Mouse (Mus musculus): ENCODE measurements around the gene Vti1a. TPM values are rescaled to one million over a fixed set of nuclear protein-coding genes. Genes with fewer than 3 reads are reported as not detected.
A peak's percentile ranks its signal among the peaks of the same experiment; 100 is the strongest.

Vti1a gene
- polyA plus RNA-seq, 1 experiment from 2014 or later, result 26.1 TPM

GRCm38 (mm10) chr19:55319521-55319920, 3.4 kb downstream of the Vti1a start:
- Histone ChIP-seq H3K27me3 (ENCODE audit: control insufficient read depth, insufficient read depth, low read length) (no peaks in the 10 kb centered on the region), H3K4me3 (ENCODE audit: low read depth, low read length) (no peak overlapping the region), H3K9me3 (ENCODE audit: control insufficient read depth, low read length) (no peaks in the 10 kb centered on the region), H3K27ac (ENCODE audit: low read depth, low read length) (no peak overlapping the region), H3K4me1 (ENCODE audit: control insufficient read depth, insufficient read depth, low read length) (peaks cover 7% of the 10 kb centered on the region; the same call in 1 of the 2 replicates), H3K36me3 (ENCODE audit: control insufficient read depth, insufficient read depth, low read length) (no peaks in the 10 kb centered on the region), H3K9ac (ENCODE audit: low read length) (no peak overlapping the region), H3K4me2 (ENCODE audit: low read depth) (no peak overlapping the region)
- ATAC-seq (ENCODE audit: insufficient read depth, low FRiP score, low TSS enrichment), result no peak
- WGBS, result 80% methylated on average over 5 of the region's 5 CpGs
- no peak for DNase-seq (ENCODE audit: low spot score)

GRCm38 (mm10) chr19:55322604-55323003, 6.5 kb downstream of the Vti1a start:
- Histone ChIP-seq H3K9ac (ENCODE audit: low read length) (no peak overlapping the region), H3K4me3 (ENCODE audit: low read depth, low read length) (no peak overlapping the region), H3K27me3 (ENCODE audit: control insufficient read depth, insufficient read depth, low read length) (no peaks in the 10 kb centered on the region), H3K4me1 (ENCODE audit: control insufficient read depth, insufficient read depth, low read length) (no peaks in the 10 kb centered on the region), H3K9me3 (ENCODE audit: control insufficient read depth, low read length) (no peaks in the 10 kb centered on the region), H3K4me2 (ENCODE audit: low read depth) (no peak overlapping the region), H3K27ac (ENCODE audit: low read depth, low read length) (no peak overlapping the region), H3K36me3 (ENCODE audit: control insufficient read depth, insufficient read depth, low read length) (no peaks in the 10 kb centered on the region)
- DNase-seq (ENCODE audit: low spot score) (no peak), ATAC-seq (ENCODE audit: insufficient read depth, low FRiP score, low TSS enrichment) (no peak)
- 93% methylated on average over 8 of the region's 8 CpGs for WGBS

- H3K9me3 ChIP-seq (ENCODE audit: control insufficient read depth, low read length), result no peaks in the 10 kb centered on the region
- no peak overlapping the region for H3K4me3 ChIP-seq (ENCODE audit: low read depth, low read length)
- no peaks in the 10 kb centered on the region for H3K27me3 ChIP-seq (ENCODE audit: control insufficient read depth, insufficient read depth, low read length)
- ATAC-seq (ENCODE audit: insufficient read depth, low FRiP score, low TSS enrichment), result no peak
- H3K27ac ChIP-seq (ENCODE audit: low read depth, low read length), result no peak overlapping the region
- no peaks in the 10 kb centered on the region for H3K4me1 ChIP-seq (ENCODE audit: control insufficient read depth, insufficient read depth, low read length)
- H3K4me2 ChIP-seq (ENCODE audit: low read depth), result no peak overlapping the region
- no peak overlapping the region for H3K9ac ChIP-seq (ENCODE audit: low read length)
- no peak for DNase-seq (ENCODE audit: low spot score)
- 90% methylated on average over 4 of the region's 4 CpGs for WGBS
- H3K36me3 ChIP-seq (ENCODE audit: control insufficient read depth, insufficient read depth, low read length), result no peaks in the 10 kb centered on the region
Observed at GRCm38 (mm10) chr19:55327510-55327909, 11.4 kb downstream of the Vti1a start.

GRCm38 (mm10) chr19:55331776-55332175, 15.7 kb downstream of the Vti1a start:
- Histone ChIP-seq H3K4me2 (ENCODE audit: low read depth) (no peak overlapping the region), H3K4me3 (ENCODE audit: low read depth, low read length) (no peak overlapping the region), H3K27me3 (ENCODE audit: control insufficient read depth, insufficient read depth, low read length) (no peaks in the 10 kb centered on the region), H3K4me1 (ENCODE audit: control insufficient read depth, insufficient read depth, low read length) (no peaks in the 10 kb centered on the region), H3K9ac (ENCODE audit: low read length) (no peak overlapping the region), H3K36me3 (ENCODE audit: control insufficient read depth, insufficient read depth, low read length) (no peaks in the 10 kb centered on the region), H3K27ac (ENCODE audit: low read depth, low read length) (no peak overlapping the region), H3K9me3 (ENCODE audit: control insufficient read depth, low read length) (no peaks in the 10 kb centered on the region)
- 89% methylated on average over 5 of the region's 5 CpGs for WGBS
- DNase-seq (ENCODE audit: low spot score) (no peak), ATAC-seq (ENCODE audit: insufficient read depth, low FRiP score, low TSS enrichment) (no peak)

- Histone ChIP-seq H3K9ac (ENCODE audit: low read length) (no peak overlapping the region), H3K4me3 (ENCODE audit: low read depth, low read length) (no peak overlapping the region), H3K36me3 (ENCODE audit: control insufficient read depth, insufficient read depth, low read length) (no peaks in the 10 kb centered on the region), H3K4me1 (ENCODE audit: control insufficient read depth, insufficient read depth, low read length) (no peaks in the 10 kb centered on the region), H3K27ac (ENCODE audit: low read depth, low read length) (no peak overlapping the region), H3K27me3 (ENCODE audit: control insufficient read depth, insufficient read depth, low read length) (no peaks in the 10 kb centered on the region), H3K9me3 (ENCODE audit: control insufficient read depth, low read length) (no peaks in the 10 kb centered on the region), H3K4me2 (ENCODE audit: low read depth) (no peak overlapping the region)
- ATAC-seq (ENCODE audit: insufficient read depth, low FRiP score, low TSS enrichment), result peak; percentile 65; the same call in 1 of the 2 replicates
- peak; percentile 58 for DNase-seq (ENCODE audit: low spot score)
- 95% methylated on average over 8 of the region's 8 CpGs for WGBS
Observed at GRCm38 (mm10) chr19:55332641-55333268, 16.7 kb downstream of the Vti1a start.

GRCm38 (mm10) chr19:55335881-55336280, 19.8 kb downstream of the Vti1a start:
- H3K4me1 ChIP-seq (ENCODE audit: control insufficient read depth, insufficient read depth, low read length), result no peaks in the 10 kb centered on the region
- H3K4me2 ChIP-seq (ENCODE audit: low read depth), result no peak overlapping the region
- no peaks in the 10 kb centered on the region for H3K36me3 ChIP-seq (ENCODE audit: control insufficient read depth, insufficient read depth, low read length)
- H3K9ac ChIP-seq (ENCODE audit: low read length), result no peak overlapping the region
- no peak overlapping the region for H3K27ac ChIP-seq (ENCODE audit: low read depth, low read length)
- WGBS, result 91% methylated on average over 1 of the region's 1 CpGs
- no peaks in the 10 kb centered on the region for H3K27me3 ChIP-seq (ENCODE audit: control insufficient read depth, insufficient read depth, low read length)
- ATAC-seq (ENCODE audit: insufficient read depth, low FRiP score, low TSS enrichment) (no peak), DNase-seq (ENCODE audit: low spot score) (no peak)
- no peak overlapping the region for H3K4me3 ChIP-seq (ENCODE audit: low read depth, low read length)
- H3K9me3 ChIP-seq (ENCODE audit: control insufficient read depth, low read length), result no peaks in the 10 kb centered on the region

GRCm38 (mm10) chr19:55336441-55336840, 20.3 kb downstream of the Vti1a start:
- Histone ChIP-seq H3K9ac (ENCODE audit: low read length) (no peak overlapping the region), H3K4me2 (ENCODE audit: low read depth) (no peak overlapping the region), H3K4me1 (ENCODE audit: control insufficient read depth, insufficient read depth, low read length) (no peaks in the 10 kb centered on the region), H3K27me3 (ENCODE audit: control insufficient read depth, insufficient read depth, low read length) (no peaks in the 10 kb centered on the region), H3K27ac (ENCODE audit: low read depth, low read length) (no peak overlapping the region), H3K36me3 (ENCODE audit: control insufficient read depth, insufficient read depth, low read length) (no peaks in the 10 kb centered on the region), H3K4me3 (ENCODE audit: low read depth, low read length) (no peak overlapping the region), H3K9me3 (ENCODE audit: control insufficient read depth, low read length) (no peaks in the 10 kb centered on the region)
- ATAC-seq (ENCODE audit: insufficient read depth, low FRiP score, low TSS enrichment), result no peak
- DNase-seq (ENCODE audit: low spot score), result no peak
- 87% methylated on average over 12 of the region's 12 CpGs for WGBS

- Histone ChIP-seq H3K9ac (ENCODE audit: low read length) (no peak overlapping the region), H3K27ac (ENCODE audit: low read depth, low read length) (no peak overlapping the region), H3K36me3 (ENCODE audit: control insufficient read depth, insufficient read depth, low read length) (no peaks in the 10 kb centered on the region), H3K27me3 (ENCODE audit: control insufficient read depth, insufficient read depth, low read length) (no peaks in the 10 kb centered on the region), H3K4me1 (ENCODE audit: control insufficient read depth, insufficient read depth, low read length) (no peaks in the 10 kb centered on the region), H3K4me2 (ENCODE audit: low read depth) (no peak overlapping the region), H3K9me3 (ENCODE audit: control insufficient read depth, low read length) (no peaks in the 10 kb centered on the region), H3K4me3 (ENCODE audit: low read depth, low read length) (no peak overlapping the region)
- ATAC-seq (ENCODE audit: insufficient read depth, low FRiP score, low TSS enrichment), result no peak
- WGBS, result 92% methylated on average over 9 of the region's 9 CpGs
- no peak for DNase-seq (ENCODE audit: low spot score)
Observed at GRCm38 (mm10) chr19:55337066-55337465, 21.0 kb downstream of the Vti1a start.

GRCm38 (mm10) chr19:55337664-55338063, 21.6 kb downstream of the Vti1a start:
- no peak overlapping the region for H3K27ac ChIP-seq (ENCODE audit: low read depth, low read length)
- H3K9ac ChIP-seq (ENCODE audit: low read length), result no peak overlapping the region
- no peak for ATAC-seq (ENCODE audit: insufficient read depth, low FRiP score, low TSS enrichment)
- WGBS, result 92% methylated on average over 10 of the region's 10 CpGs
- no peaks in the 10 kb centered on the region for H3K4me1 ChIP-seq (ENCODE audit: control insufficient read depth, insufficient read depth, low read length)
- H3K4me3 ChIP-seq (ENCODE audit: low read depth, low read length), result no peak overlapping the region
- H3K27me3 ChIP-seq (ENCODE audit: control insufficient read depth, insufficient read depth, low read length), result no peaks in the 10 kb centered on the region
- H3K4me2 ChIP-seq (ENCODE audit: low read depth), result no peak overlapping the region
- no peaks in the 10 kb centered on the region for H3K9me3 ChIP-seq (ENCODE audit: control insufficient read depth, low read length)
- no peak for DNase-seq (ENCODE audit: low spot score)
- H3K36me3 ChIP-seq (ENCODE audit: control insufficient read depth, insufficient read depth, low read length), result no peaks in the 10 kb centered on the region

All from neural tube, embryonic 11.5 days (tissue).